Mouse (Mus musculus) kidney, embryonic 16.5 days (tissue): ENCODE data around the gene Rbm10. TPM values are rescaled to one million over a fixed set of nuclear protein-coding genes. Genes with fewer than 3 reads are reported as not detected.

Experiments
- ATAC-seq: fragments of 200-750 bp; cut with Nextera tagmentation; 2 replicates; pipeline ENCODE4 v1.8.0; 2017; ENCODE audit warnings: moderate TSS enrichment; ENCODE audit not compliant: low FRiP score, low TSS enrichment
- H3K27ac ChIP-seq: fragments of 300-500 bp; sonication (generic); 2 replicates; pipeline ENCODE4 v1.5.1; 2014; ENCODE audit warnings: low read length
- H3K27me3 ChIP-seq: fragments of 300-500 bp; sonication (generic); 2 replicates; pipeline ENCODE4 v1.6.1; 2014; ENCODE audit warnings: low read length, control low read depth, mixed read lengths; ENCODE audit not compliant: insufficient read depth
- H3K36me3 ChIP-seq: fragments of 300-500 bp; sonication (generic); 2 replicates; pipeline ENCODE4 v1.6.1; 2014; ENCODE audit warnings: low read length, control low read depth, mixed read lengths; ENCODE audit not compliant: insufficient read depth
- H3K4me1 ChIP-seq: fragments of 300-500 bp; sonication (generic); 2 replicates; pipeline ENCODE4 v1.6.1; 2014; ENCODE audit warnings: low read length, control low read depth, mixed read lengths; ENCODE audit not compliant: insufficient read depth
- H3K4me2 ChIP-seq: fragments of 300-500 bp; sonication (generic); replicated peaks from 2 replicates; pipeline ENCODE4 v1.6.1; 2014; ENCODE audit warnings: low read depth, low read length
- H3K4me3 ChIP-seq: fragments of 300-500 bp; sonication (generic); 2 replicates; pipeline ENCODE4 v1.5.1; 2014; ENCODE audit warnings: mild to moderate bottlenecking, low read length
- H3K9ac ChIP-seq: fragments of 300-500 bp; sonication (generic); replicated peaks from 2 replicates; pipeline ENCODE4 v1.6.1; 2014; ENCODE audit warnings: low read length
- H3K9me3 ChIP-seq: fragments of 300-500 bp; sonication (generic); 2 replicates; pipeline ENCODE4 v1.6.1; 2016; ENCODE audit warnings: low read length, control low read depth
- WGBS: fragments of 180-500 bp; shearing (Covaris S2); extraction: QIAGEN DNeasy Blood & Tissue Kit; methylation state at CpG from one replicate; pipeline ENCODE4 v1.1.7; 2014; 5-methylcytosine and 5-hydroxymethylcytosine counted together
- polyA plus RNA-seq: library from polyadenylated mRNA; unstranded; fragments of >200 nt; fragmentation: Nextera tagmentation; extraction: Ambion mirVana; gene quantifications from 2 replicates; pipeline ENCODE4 v1.2.1, GENCODE M21; 2015

The Rbm10 gene
- 80.9 and 82.4 TPM in 2 replicates for polyA plus RNA-seq

GRCm38 (mm10) chrX:20617176-20617902, at the start of gene Rbm10, which contains the start of gene Ndufb11:
Gene Rbm10 (plus strand): TSS chrX:20617503.
Gene Ndufb11 (minus strand): TSS chrX:20617619.
- WGBS, result 17% methylated on average over 47 of the region's 49 CpGs
- Histone ChIP-seq H3K36me3 (peaks cover 11% of the 10 kb centered on the region), H3K9me3 (no peaks in the 10 kb centered on the region), H3K4me3 (peak within 1 kb of the TSS; percentile 67), H3K27ac (peak within 1 kb of the TSS; percentile 93), H3K27me3 (no peaks in the 10 kb centered on the region), H3K9ac (peak within 1 kb of the TSS; percentile 77), H3K4me2 (peak within 1 kb of the TSS; percentile 68), H3K4me1 (0 out of 2 replicates have a peak, but pooled peaks cover 8% of the 10 kb centered on the region)
- peak; percentile 99 for ATAC-seq

DNA sequence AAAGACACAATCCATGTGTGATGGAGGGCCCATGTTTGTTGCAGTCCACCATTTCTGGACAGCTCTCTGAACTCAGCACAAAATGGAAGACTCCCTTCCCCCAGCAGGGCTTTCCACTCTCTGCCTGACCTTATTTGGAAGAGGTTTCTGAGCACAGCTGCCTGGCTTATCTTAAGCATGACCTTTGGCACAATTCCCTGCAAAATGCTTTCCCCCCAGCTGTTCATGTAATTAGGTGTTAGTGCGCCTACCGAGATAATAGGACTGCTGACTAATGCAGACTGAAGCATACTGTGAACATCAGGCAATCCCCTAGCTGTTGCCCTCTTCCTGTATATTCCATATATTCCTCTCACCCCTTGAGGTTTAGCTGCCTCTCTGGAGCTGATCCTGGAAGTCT, 46.3 kb upstream of the Rbm10 start:
- Histone ChIP-seq H3K4me2 (no peak overlapping the region), H3K9ac (no peak overlapping the region), H3K4me1 (no peaks in the 10 kb centered on the region), H3K36me3 (no peaks in the 10 kb centered on the region), H3K4me3 (no peak overlapping the region), H3K9me3 (no peaks in the 10 kb centered on the region; the same call in 1 of the 2 replicates), H3K27ac (no peak overlapping the region), H3K27me3 (no peaks in the 10 kb centered on the region)
- WGBS, result 56% methylated on average over 2 of the region's 2 CpGs
- no peak for ATAC-seq

GRCm38 (mm10) chrX:20572683-20573082, 44.6 kb upstream of the Rbm10 start:
- 0 out of 2 replicates have a peak, but pooled peaks have one; percentile 23 for ATAC-seq
- Histone ChIP-seq H3K9ac (no peak overlapping the region), H3K4me1 (no peaks in the 10 kb centered on the region), H3K4me2 (no peak overlapping the region), H3K27ac (no peak overlapping the region), H3K4me3 (no peak overlapping the region), H3K36me3 (no peaks in the 10 kb centered on the region), H3K9me3 (no peaks in the 10 kb centered on the region; the same call in 1 of the 2 replicates), H3K27me3 (no peaks in the 10 kb centered on the region)
- WGBS, result 57% methylated on average over 9 of the region's 9 CpGs

DNA sequence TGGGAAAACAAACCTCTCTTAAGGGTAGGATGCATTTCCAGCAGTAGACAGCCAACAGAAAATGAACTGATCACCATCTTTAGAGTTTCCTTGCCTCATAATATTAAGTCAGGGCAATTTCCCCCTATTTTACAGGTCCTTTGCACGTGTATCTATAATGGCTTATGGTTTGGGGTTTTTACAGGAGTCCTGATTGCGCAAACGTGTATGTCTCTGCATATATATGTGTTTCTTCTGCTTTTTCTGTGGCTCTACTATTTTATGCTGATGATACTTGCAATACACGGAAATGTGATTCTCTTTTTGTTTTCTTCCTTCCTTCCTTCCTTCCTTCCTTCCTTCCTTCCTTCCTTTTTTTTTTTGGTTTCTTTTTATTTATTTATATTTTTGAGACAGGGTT, 43.4 kb upstream of the Rbm10 start:
- H3K27me3 ChIP-seq, result no peaks in the 10 kb centered on the region
- WGBS, result 91% methylated on average over 4 of the region's 4 CpGs
- H3K4me3 ChIP-seq, result no peak overlapping the region
- ATAC-seq, result no peak
- H3K9me3 ChIP-seq, result no peaks in the 10 kb centered on the region; the same call in 1 of the 2 replicates
- no peak overlapping the region for H3K9ac ChIP-seq
- H3K4me2 ChIP-seq, result no peak overlapping the region
- no peaks in the 10 kb centered on the region for H3K4me1 ChIP-seq
- no peaks in the 10 kb centered on the region for H3K36me3 ChIP-seq
- no peak overlapping the region for H3K27ac ChIP-seq

DNA sequence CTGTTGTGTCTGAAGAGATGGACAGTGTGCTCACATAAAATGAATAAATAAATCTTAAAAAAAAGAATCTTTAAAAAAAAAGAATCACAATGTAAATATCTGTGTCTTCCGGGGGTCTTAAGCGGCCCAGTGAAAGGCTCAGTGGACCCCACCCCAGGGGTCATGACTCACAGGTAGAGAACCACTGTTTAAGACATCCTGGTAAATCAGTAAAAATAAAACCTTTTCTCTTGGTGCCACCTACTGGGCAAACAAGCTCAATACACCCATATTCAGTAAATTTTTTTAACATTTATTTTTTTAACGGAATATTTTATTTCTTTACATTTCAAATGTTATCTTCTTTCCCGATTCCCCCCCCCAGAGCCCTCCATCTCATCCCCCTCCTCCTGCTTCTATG, 29.3 kb upstream of the Rbm10 start:
- Histone ChIP-seq H3K9ac (no peak overlapping the region), H3K36me3 (no peaks in the 10 kb centered on the region), H3K4me2 (no peak overlapping the region), H3K27me3 (no peaks in the 10 kb centered on the region), H3K4me1 (no peaks in the 10 kb centered on the region), H3K4me3 (no peak overlapping the region), H3K9me3 (no peaks in the 10 kb centered on the region), H3K27ac (no peak overlapping the region)
- no peak for ATAC-seq
- WGBS, result 18% methylated on average over 4 of the region's 4 CpGs

GRCm38 (mm10) chrX:20608500-20608899, 8.8 kb upstream of the Rbm10 start:
- ATAC-seq, result no peak
- H3K36me3 ChIP-seq, result no peaks in the 10 kb centered on the region
- H3K9me3 ChIP-seq, result no peaks in the 10 kb centered on the region
- H3K9ac ChIP-seq, result no peak overlapping the region
- no peak overlapping the region for H3K4me2 ChIP-seq
- no peaks in the 10 kb centered on the region for H3K27me3 ChIP-seq
- WGBS, result 78% methylated on average over 4 of the region's 4 CpGs
- H3K4me1 ChIP-seq, result no peaks in the 10 kb centered on the region
- H3K27ac ChIP-seq, result no peak overlapping the region
- no peak overlapping the region for H3K4me3 ChIP-seq

DNA sequence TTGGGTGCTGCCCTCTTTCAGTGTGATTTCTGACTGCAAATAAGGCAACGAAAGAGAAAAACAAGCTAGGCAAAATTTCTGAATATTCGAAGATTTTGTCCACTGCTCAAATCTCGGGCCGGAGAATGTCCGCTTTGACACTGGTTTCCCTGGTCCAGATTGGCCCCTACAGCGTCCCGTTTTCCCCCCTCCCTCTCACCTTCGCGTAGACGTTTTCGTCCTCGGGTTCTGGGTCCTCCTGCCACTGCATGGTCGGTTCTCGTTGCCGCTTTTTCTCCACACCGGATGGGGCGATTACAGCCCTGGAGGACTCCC, 485 bp upstream of the Rbm10 start:
- H3K4me3 ChIP-seq, result peak overlapping the region; percentile 67
- peak; percentile 25; the same call in 1 of the 2 replicates for ATAC-seq
- H3K9ac ChIP-seq, result peak overlapping the region; percentile 73
- H3K36me3 ChIP-seq, result peaks cover 10% of the 10 kb centered on the region
- 0 out of 2 replicates have a peak, but pooled peaks cover 8% of the 10 kb centered on the region for H3K4me1 ChIP-seq
- peak overlapping the region; percentile 93 for H3K27ac ChIP-seq
- H3K27me3 ChIP-seq, result no peaks in the 10 kb centered on the region
- H3K9me3 ChIP-seq, result no peaks in the 10 kb centered on the region
- peak overlapping the region; percentile 52 for H3K4me2 ChIP-seq
- 26% methylated on average over 17 of the region's 17 CpGs for WGBS

DNA sequence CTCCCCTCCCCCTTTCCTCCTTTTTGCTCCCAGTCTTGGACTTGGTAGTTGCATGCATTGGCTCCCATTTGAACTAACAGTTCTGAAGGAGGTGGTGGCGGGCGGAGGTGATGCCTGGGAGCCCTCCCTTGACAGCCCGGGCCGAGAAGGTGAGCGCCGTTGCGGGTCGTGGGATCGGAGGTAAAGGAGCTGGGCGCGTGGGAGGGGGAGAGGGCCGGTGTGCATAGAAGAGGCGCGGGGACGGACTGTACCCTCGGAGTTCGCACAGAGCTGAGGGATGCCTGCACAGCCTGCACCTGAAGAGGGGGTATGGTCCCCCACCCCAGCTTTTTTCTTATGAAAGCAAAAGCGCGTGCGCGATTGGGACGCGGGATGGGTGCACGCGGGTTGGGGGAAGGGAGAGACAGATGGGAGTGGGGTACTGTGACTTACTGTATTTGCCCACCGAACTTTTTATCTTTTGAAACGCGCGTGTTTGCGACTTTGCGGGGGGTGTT, 648 bp downstream of the Rbm10 start:
- no peaks in the 10 kb centered on the region for H3K9me3 ChIP-seq
- peak overlapping the region; percentile 68 for H3K4me2 ChIP-seq
- H3K4me3 ChIP-seq, result peak overlapping the region; percentile 67
- H3K27me3 ChIP-seq, result no peaks in the 10 kb centered on the region
- H3K4me1 ChIP-seq, result 0 out of 2 replicates have a peak, but pooled peaks cover 8% of the 10 kb centered on the region
- H3K9ac ChIP-seq, result peak overlapping the region; percentile 77
- peak; percentile 44 for ATAC-seq
- H3K36me3 ChIP-seq, result peaks cover 15% of the 10 kb centered on the region
- WGBS, result 25% methylated on average over 31 of the region's 31 CpGs
- H3K27ac ChIP-seq, result peak overlapping the region; percentile 85

- 89% methylated on average over 2 of the region's 2 CpGs for WGBS
- Histone ChIP-seq H3K4me3 (no peak overlapping the region), H3K27ac (no peak overlapping the region), H3K36me3 (peaks cover 43% of the 10 kb centered on the region), H3K27me3 (no peaks in the 10 kb centered on the region), H3K9ac (no peak overlapping the region), H3K4me1 (no peaks in the 10 kb centered on the region), H3K9me3 (no peaks in the 10 kb centered on the region), H3K4me2 (no peak overlapping the region)
- no peak for ATAC-seq
Measured at GRCm38 (mm10) chrX:20638141-20638540, 20.8 kb downstream of the Rbm10 start.

- Histone ChIP-seq H3K4me2 (no peak overlapping the region), H3K9me3 (no peaks in the 10 kb centered on the region), H3K9ac (no peak overlapping the region), H3K27me3 (no peaks in the 10 kb centered on the region), H3K4me1 (no peaks in the 10 kb centered on the region), H3K27ac (no peak overlapping the region), H3K36me3 (peaks cover 46% of the 10 kb centered on the region), H3K4me3 (no peak overlapping the region)
- 85% methylated on average over 5 of the region's 5 CpGs for WGBS
- no peak for ATAC-seq
Measured at GRCm38 (mm10) chrX:20644780-20645179, 27.5 kb downstream of the Rbm10 start.
